Mouse (Mus musculus) adrenal gland, adult 2 months (tissue): Measurements from ENCODE around the gene Slc22a5. TPM values are rescaled to one million over a fixed set of nuclear protein-coding genes. Genes with fewer than 3 reads are reported as not detected.
"Not testable (repeated sequence)": the region's sequence is repeated elsewhere in the genome, so short reads cannot be mapped to it uniquely, and the experiment has no call there.

Experiments
- DNase-seq: peaks from one replicate; pipeline ENCODE4 v3.0.0; 2021
- long read RNA-seq: library from polyadenylated mRNA; stranded (forward); transcript quantifications from one replicate; pipeline ENCODE4 v2.0.0, GENCODE M21; 2021
- polyA plus RNA-seq: library from polyadenylated mRNA; depleted of rRNA; stranded (reverse); fragments of >200 nt; gene quantifications from 2 replicates; pipeline ENCODE4 v1.2.3, GENCODE M21; 2012; rRNA removed
- total RNA-seq, 2 experiments: library from RNA; stranded (reverse); gene quantifications; 2 replicates each; pipeline ENCODE4 v1.2.3; 2021

The Slc22a5 gene
- total RNA-seq (10 to 100 TPM; 38.8 to 41.9 TPM), polyA plus RNA-seq (39.3 TPM in 2 replicates)
- long read RNA-seq, transcript Slc22a5-201 (10 exons, 3,062 nt), result major isoform, 60 of 75 reads
- long read RNA-seq, partial matches to known transcripts, result 1 of 75 reads
- long read RNA-seq, other reads (novel, unspliced or antisense), result 14 of 75 reads

- DNase-seq, result peak; percentile 99
Observed at GRCm38 (mm10) chr11:53891505-53892451, at the start of gene Slc22a5. Gene Slc22a5 (minus strand): TSS chr11:53891660.

GRCm38 (mm10) chr11:53931944-53932318 is 40.5 kb upstream of the Slc22a5 start:
- DNase-seq, result not testable (repeated sequence)

- peak; percentile 87 for DNase-seq
Observed at GRCm38 (mm10) chr11:53931091-53931943, 39.9 kb upstream of the Slc22a5 start.

GRCm38 (mm10) chr11:53929741-53930140 is 38.3 kb upstream of the Slc22a5 start:
- DNase-seq, result no peak

- no peak for DNase-seq
Observed at GRCm38 (mm10) chr11:53928585-53928984, 37.1 kb upstream of the Slc22a5 start.

- no peak for DNase-seq
Observed at GRCm38 (mm10) chr11:53926303-53926702, 34.8 kb upstream of the Slc22a5 start.

GRCm38 (mm10) chr11:53918851-53919250 is 27.4 kb upstream of the Slc22a5 start:
- no peak for DNase-seq

- no peak for DNase-seq
Observed at GRCm38 (mm10) chr11:53911011-53911410, 19.6 kb upstream of the Slc22a5 start.

- DNase-seq, result no peak
Observed at GRCm38 (mm10) chr11:53908686-53909085, 17.2 kb upstream of the Slc22a5 start.

GRCm38 (mm10) chr11:53904534-53904925 is 13.1 kb upstream of the Slc22a5 start:
- no peak for DNase-seq

GRCm38 (mm10) chr11:53903781-53904533 is 12.5 kb upstream of the Slc22a5 start:
- DNase-seq, result peak; percentile 43

GRCm38 (mm10) chr11:53902741-53903140 is 11.3 kb upstream of the Slc22a5 start:
- no peak for DNase-seq

GRCm38 (mm10) chr11:53900991-53901390 is 9.5 kb upstream of the Slc22a5 start:
- DNase-seq, result no peak

GRCm38 (mm10) chr11:53899981-53900380 is 8.5 kb upstream of the Slc22a5 start:
- DNase-seq, result no peak

GRCm38 (mm10) chr11:53899004-53899403 is 7.5 kb upstream of the Slc22a5 start:
- no peak for DNase-seq

- DNase-seq, result no peak
Observed at GRCm38 (mm10) chr11:53896935-53897334, 5.5 kb upstream of the Slc22a5 start.

GRCm38 (mm10) chr11:53893451-53893850 is 2.0 kb upstream of the Slc22a5 start:
- no peak for DNase-seq

GRCm38 (mm10) chr11:53892716-53893416 is 1.4 kb upstream of the Slc22a5 start:
- no peak for DNase-seq

GRCm38 (mm10) chr11:53890906-53891504 is 455 bp downstream of the Slc22a5 start:
- no peak for DNase-seq

GRCm38 (mm10) chr11:53890225-53890624 is 1.2 kb downstream of the Slc22a5 start:
- DNase-seq, result no peak
